Mouse (Mus musculus) adrenal gland, postnatal 25 days (tissue): ENCODE data around the gene Itprip. TPM values are rescaled to one million over a fixed set of nuclear protein-coding genes. Genes with fewer than 3 reads are reported as not detected.

ENCODE experiments used
- DNase-seq: peaks from one replicate; pipeline ENCODE4 v3.0.0; 2021; ENCODE audit warnings: mixed read lengths
- total RNA-seq: library from RNA; stranded (reverse); gene quantifications from 2 replicates; pipeline ENCODE4 v1.2.3, GENCODE M21; 2021

The Itprip gene
- total RNA-seq, 1 experiment from 2014 or later, result 17.0 TPM

- no peak for DNase-seq
Observed at GRCm38 (mm10) chr19:47915251-47915650, 3.8 kb downstream of the Itprip start.

- no peak for DNase-seq
Observed at GRCm38 (mm10) chr19:47914191-47914590, 4.9 kb downstream of the Itprip start.

GRCm38 (mm10) chr19:47913344-47913743 is 5.8 kb downstream of the Itprip start:
- DNase-seq, result no peak

GRCm38 (mm10) chr19:47910751-47911150 is 8.3 kb downstream of the Itprip start:
- no peak for DNase-seq

GRCm38 (mm10) chr19:47910117-47910618 is 8.9 kb downstream of the Itprip start:
- no peak for DNase-seq

- DNase-seq, result peak; percentile 25
Observed at GRCm38 (mm10) chr19:47909387-47910116, 9.5 kb downstream of the Itprip start.

- DNase-seq, result no peak
Observed at GRCm38 (mm10) chr19:47908961-47909371, 10.1 kb downstream of the Itprip start.

GRCm38 (mm10) chr19:47907596-47907995 is 11.5 kb downstream of the Itprip start:
- no peak for DNase-seq

GRCm38 (mm10) chr19:47905603-47906002 is 13.5 kb downstream of the Itprip start:
- no peak for DNase-seq

- no peak for DNase-seq
Observed at GRCm38 (mm10) chr19:47905081-47905480, 14.0 kb downstream of the Itprip start.

GRCm38 (mm10) chr19:47903679-47904078 is 15.4 kb downstream of the Itprip start:
- no peak for DNase-seq

- DNase-seq, result no peak
Observed at GRCm38 (mm10) chr19:47902316-47903201, 16.5 kb downstream of the Itprip start.

- DNase-seq, result no peak
Observed at GRCm38 (mm10) chr19:47900558-47900957, 18.5 kb downstream of the Itprip start.

GRCm38 (mm10) chr19:47900012-47900411 is 19.1 kb downstream of the Itprip start:
- no peak for DNase-seq

- no peak for DNase-seq
Observed at GRCm38 (mm10) chr19:47898472-47899079, 20.5 kb downstream of the Itprip start.

- no peak for DNase-seq
Observed at GRCm38 (mm10) chr19:47893092-47893491, 26.0 kb downstream of the Itprip start.

GRCm38 (mm10) chr19:47891562-47892312 is 27.4 kb downstream of the Itprip start:
- DNase-seq, result no peak

GRCm38 (mm10) chr19:47890489-47891130 is 28.5 kb downstream of the Itprip start:
- DNase-seq, result no peak

- DNase-seq, result no peak
Observed at GRCm38 (mm10) chr19:47888037-47888436, 31.1 kb downstream of the Itprip start.

- DNase-seq, result no peak
Observed at GRCm38 (mm10) chr19:47887417-47887816, 31.7 kb downstream of the Itprip start.

- no peak for DNase-seq
Observed at GRCm38 (mm10) chr19:47886617-47887016, 32.5 kb downstream of the Itprip start.
